24 mouse cellular contexts compared by ENCODE assay signal in the genomic region with DNA sequence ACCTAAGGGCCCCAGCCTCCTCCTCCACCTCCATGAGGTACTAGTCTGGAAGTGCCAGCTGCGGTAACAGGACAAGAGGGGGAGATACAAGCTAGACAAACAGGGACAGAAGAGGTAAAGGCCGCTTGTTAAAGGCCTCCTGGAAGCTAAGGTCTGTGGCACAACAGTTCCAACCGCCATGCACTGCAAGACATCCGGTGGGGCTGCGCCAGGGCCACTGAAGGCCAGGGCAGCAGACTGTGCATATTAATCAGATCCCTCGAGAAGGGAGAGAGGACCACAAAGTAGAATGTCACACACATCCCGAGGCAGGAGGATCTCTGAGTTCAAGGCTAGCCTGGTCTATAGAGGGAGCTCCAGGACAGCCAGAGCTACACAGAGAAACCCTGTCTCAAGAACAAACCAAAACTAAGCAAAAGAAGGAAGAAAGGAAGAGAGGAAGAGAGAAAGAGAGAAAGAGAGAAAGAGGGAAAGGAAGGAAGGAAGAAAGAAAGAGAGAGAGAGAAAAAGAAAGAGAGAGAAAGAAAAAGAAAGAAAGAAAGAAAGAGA. TPM values are rescaled to one million over a fixed set of nuclear protein-coding genes. Genes with fewer than 3 reads are reported as not detected.
DNase-seq lines count a peak whose midpoint lies in the region; ATAC-seq and TF ChIP-seq lines count a peak whose summit lies in the region.
"Had no signal": no experiment of that assay in that cellular context is flagged by ENCODE, and none has a peak within 500 bp of the region (broad histone marks: within the 10 kb centered on the region; RNA-seq: fewer than 3 reads in every experiment).

No protein-coding gene starts in this region.

- no peak overlapping the region for H3K4me3 ChIP-seq in gastrocnemius, adult 2 months
- no peak overlapping the region for H3K4me3 ChIP-seq in layer of hippocampus, adult 2 months
- H3K4me3 ChIP-seq: heart, embryonic 15.5 days; limb, embryonic 12.5 days; liver, embryonic 12.5 days had no signal

- peak; percentile 48 to 56; a peak in 2 of 4 replicates for ATAC-seq in hematopoietic stem cell, adult 5-6 weeks (replicated peaks in 1 of 2; ENCODE audit: insufficient read depth in 1 of 2, low FRiP score in 2 of 2, low TSS enrichment in 1 of 2, low read depth in 1 of 2, poor library complexity in 2 of 2, severe bottlenecking in 2 of 2)
- no peak for ATAC-seq in activated CD4-positive, CD25-positive, alpha-beta regulatory T cell, adult 4 months
- no peak for ATAC-seq in frontal cortex, adult (ENCODE audit: low TSS enrichment)
- ATAC-seq: forebrain, embryonic 14.5 days; hindbrain, embryonic 16.5 days; liver, embryonic 12.5 days had no signal

- intact Hi-C loops in gastrocnemius, adult 2 months (cut with DNase I), result no loop called here

- peak; percentile 11; the same call in 1 of the 2 replicates for TF ChIP-seq CTCF in gastrocnemius, adult 2 months (IDR thresholded peaks at IDR 0.05)
- peak; percentile 32; the same call in 1 of the 2 replicates for TF ChIP-seq CTCF in layer of hippocampus, adult 2 months (conservative IDR thresholded peaks at IDR 0.05)

- no peak for DNase-seq in gastrocnemius, adult 2 months
- DNase-seq in gastrocnemius, postnatal 4 days (ENCODE audit: low spot score in 2 of 2), result no peak
- DNase-seq in layer of hippocampus, adult 2 months (ENCODE audit: low spot score in 2 of 2), result no peak
- no peak for DNase-seq in layer of hippocampus, adult 11-12 months (ENCODE audit: low spot score)
- peak; percentile 3 for DNase-seq in yolk sac, embryonic 10.5 days (ENCODE audit: low spot score)
- DNase-seq: cerebellum, adult 9-11 months; gastrocnemius, postnatal 10 days; heart, adult 18-20 months; heart, postnatal 36 days; kidney, adult 11 months; kidney, postnatal 10 days; layer of hippocampus, postnatal 36 days; lung, embryonic 14.5 days; midbrain, embryonic 14.5 days; thymus, postnatal 14 days had no signal

- no peak overlapping the region for H3K27ac ChIP-seq in gastrocnemius, adult 2 months
- H3K27ac ChIP-seq in layer of hippocampus, adult 2 months, result no peak overlapping the region
- H3K27ac ChIP-seq: heart, embryonic 15.5 days; limb, embryonic 12.5 days; liver, embryonic 12.5 days had no signal

RNA-seq across cellular contexts. Expression of a gene that starts 33.1 kb away (rescaled TPM):
- total RNA-seq in gastrocnemius, adult 2 months (2021), result 1 to 10 TPM in 1 of 2 experiments, under 1 TPM in 1; 0.66 to 1.0 TPM
- 1 to 10 TPM; 1.9 to 2.0 TPM for total RNA-seq in gastrocnemius, postnatal 4 days (2021)
- 100 to 1,000 TPM; 161 to 176 TPM for total RNA-seq in layer of hippocampus, adult 2 months (2021)
- total RNA-seq in hematopoietic stem cell, adult 5-6 weeks (2017), result 0.50 and 0.75 TPM in 2 replicates
- polyA plus RNA-seq in activated CD4-positive, CD25-positive, alpha-beta regulatory T cell, adult 4 months (2017; shearing (Covaris generic)), result not detected

RNA-seq across cellular contexts. Expression of a gene that starts 43.8 kb away (rescaled TPM):
- under 1 TPM in 1 of 2 experiments, not detected in 1; 0.08 TPM for total RNA-seq in gastrocnemius, adult 2 months (2021)
- under 1 TPM in 1 of 2 experiments, not detected in 1; 0.10 TPM for total RNA-seq in gastrocnemius, postnatal 4 days (2021)
- 100 to 1,000 TPM in 1 of 2 experiments, 10 to 100 TPM in 1; 95.2 to 100 TPM for total RNA-seq in layer of hippocampus, adult 2 months (2021)
- total RNA-seq in hematopoietic stem cell, adult 5-6 weeks (2017), result not detected in 2 replicates
- under 1 TPM in 1 of 2 experiments, not detected in 1; 0.11 TPM for polyA plus RNA-seq in activated CD4-positive, CD25-positive, alpha-beta regulatory T cell, adult 4 months (2017; shearing (Covaris generic))
- total RNA-seq: heart, adult 18-20 months; heart, postnatal 36 days; megakaryocyte-erythroid progenitor cell, adult 5-6 weeks had no signal
- polyA plus RNA-seq: heart, embryonic 15.5 days; liver, embryonic 12.5 days had no signal

RNA-seq across cellular contexts. Expression of a gene that starts 51.8 kb away (rescaled TPM):
- 10 to 100 TPM; 23.6 to 28.4 TPM for total RNA-seq in gastrocnemius, adult 2 months (2021)
- total RNA-seq in gastrocnemius, postnatal 4 days (2021), result 10 to 100 TPM; 13.5 to 16.3 TPM
- 10 to 100 TPM; 17.0 to 17.5 TPM for total RNA-seq in layer of hippocampus, adult 2 months (2021)
- 24.2 and 25.4 TPM in 2 replicates for total RNA-seq in hematopoietic stem cell, adult 5-6 weeks (2017)
- polyA plus RNA-seq in activated CD4-positive, CD25-positive, alpha-beta regulatory T cell, adult 4 months (2017; shearing (Covaris generic)), result 10 to 100 TPM; 22.8 to 45.2 TPM

RNA-seq across cellular contexts. Expression of a gene that starts 55.6 kb away (rescaled TPM):
- total RNA-seq in gastrocnemius, adult 2 months (2021), result 10 to 100 TPM; 11.6 to 16.0 TPM
- 10 to 100 TPM; 11.2 to 11.9 TPM for total RNA-seq in gastrocnemius, postnatal 4 days (2021)
- 10 to 100 TPM; 60.8 to 66.1 TPM for total RNA-seq in layer of hippocampus, adult 2 months (2021)
- total RNA-seq in hematopoietic stem cell, adult 5-6 weeks (2017), result 6.9 and 7.2 TPM in 2 replicates
- 1 to 10 TPM; 3.2 to 4.0 TPM for polyA plus RNA-seq in activated CD4-positive, CD25-positive, alpha-beta regulatory T cell, adult 4 months (2017; shearing (Covaris generic))

Comparison
In these comparisons a context has a peak if more than half of its experiments do, and no peak if none do; other contexts are left out.
1. ATAC-seq: peak in hematopoietic stem cell, adult 5-6 weeks (2 of 2); none in activated CD4-positive, CD25-positive, alpha-beta regulatory T cell, adult 4 months (single experiment) and frontal cortex, adult (single experiment).
2. RNA of a gene that starts 33.1 kb away (total RNA-seq): 161 to 176 TPM in layer of hippocampus, adult 2 months; 1.9 to 2.0 TPM in gastrocnemius, postnatal 4 days, 0.66 to 1.0 TPM in gastrocnemius, adult 2 months and 0.50 to 0.75 TPM in hematopoietic stem cell, adult 5-6 weeks; every median in the first group is over 10 times any median in the second.
3. RNA of a gene that starts 43.8 kb away (total RNA-seq): 95.2 to 100 TPM in layer of hippocampus, adult 2 months; 0.10 TPM in gastrocnemius, postnatal 4 days, 0.08 TPM in gastrocnemius, adult 2 months and not detected in hematopoietic stem cell, adult 5-6 weeks; every median in the first group is over 10 times any median in the second.